13 mouse cellular contexts compared by ENCODE assay signal in the genomic region with DNA sequence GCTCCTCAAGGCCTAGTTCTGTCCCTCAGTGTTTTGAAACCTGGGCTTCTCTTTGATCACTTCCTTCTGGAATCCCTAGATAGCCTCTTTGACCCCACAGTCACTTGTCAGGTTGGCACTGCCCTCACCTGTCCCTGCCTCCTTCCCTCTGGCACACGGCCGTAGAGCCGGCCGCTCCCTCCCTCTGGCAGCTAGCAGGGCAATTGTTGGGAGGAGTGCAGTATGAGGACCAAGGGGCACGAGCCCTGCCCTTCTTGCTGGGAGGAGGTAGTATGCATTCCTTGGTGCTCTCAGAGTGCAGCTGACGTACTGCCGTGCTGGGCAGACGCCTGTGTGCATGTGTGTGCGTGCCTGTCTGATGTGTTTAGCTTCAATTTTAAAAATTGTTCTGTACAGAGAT. TPM values are rescaled to one million over a fixed set of nuclear protein-coding genes. Genes with fewer than 3 reads are reported as not detected.
DNase-seq lines count a peak whose midpoint lies in the region; TF ChIP-seq lines count a peak whose summit lies in the region.
"Had no signal": no experiment of that assay in that cellular context is flagged by ENCODE, and none has a peak within 500 bp of the region (broad histone marks: within the 10 kb centered on the region; RNA-seq: fewer than 3 reads in every experiment).

No protein-coding gene starts in this region.

- H3K4me3 ChIP-seq in left cerebral cortex, adult 2 months, result no peak overlapping the region

- intact Hi-C loops in left cerebral cortex, adult 2 months (cut with DNase I), result no loop called here

- 33% methylated on average over 9 of the region's 9 CpGs for WGBS in large intestine, adult 2 months

- H3K27ac ChIP-seq in left cerebral cortex, adult 2 months, result peak overlapping the region; percentile 79
- H3K27ac ChIP-seq: macrophage had no signal

- no peak for TF ChIP-seq CTCF in left cerebral cortex, adult 2 months (IDR thresholded peaks at IDR 0.05)

- DNase-seq in left cerebral cortex, adult 2 months (ENCODE audit: extremely low spot score in 1 of 2, low spot score in 2 of 2), result no peak
- DNase-seq in left cerebral cortex, adult 9 months (ENCODE audit: low spot score in 2 of 2), result no peak
- DNase-seq in cerebellum, adult 9-10 months, result peak; percentile 65
- DNase-seq in large intestine, adult 2 months (ENCODE audit: low read depth, low spot score), result peak; percentile 73
- DNase-seq in lung, postnatal 4 days, result peak; percentile 72 to 89
- no peak for DNase-seq in frontal cortex, postnatal 36 days (ENCODE audit: low spot score in 2 of 2)
- DNase-seq in thymus, postnatal 0 days (ENCODE audit: low spot score), result no peak
- no peak for DNase-seq in right cerebral cortex, adult 18-20 months
- DNase-seq: gastrocnemius, postnatal 25 days; kidney, postnatal 25 days; spleen, adult 18-20 months; thymus, adult 18-20 months had no signal

RNA-seq across cellular contexts. Expression of gene Unc13d, which starts 17.2 kb away (rescaled TPM):
- 1 to 10 TPM; 1.5 to 2.0 TPM for total RNA-seq in left cerebral cortex, adult 2 months (2021)
- polyA plus RNA-seq in large intestine, adult 2 months (2012; rRNA removed), result 8.0 and 8.6 TPM in 2 replicates
- 32.4 and 34.7 TPM in 2 replicates for polyA plus RNA-seq in thymus, postnatal 0 days (2015; fragmentation: Nextera tagmentation; extraction: Ambion mirVana)

RNA-seq across cellular contexts. Expression of gene Wbp2, which starts 26.2 kb away (rescaled TPM):
- 100 to 1,000 TPM; 387 to 414 TPM for total RNA-seq in left cerebral cortex, adult 2 months (2021)
- polyA plus RNA-seq in large intestine, adult 2 months (2012; rRNA removed), result 166 and 197 TPM in 2 replicates
- 75.1 and 97.4 TPM in 2 replicates for polyA plus RNA-seq in thymus, postnatal 0 days (2015; fragmentation: Nextera tagmentation; extraction: Ambion mirVana)

RNA-seq across cellular contexts. Expression of gene Unk, which starts 30.5 kb away (rescaled TPM):
- total RNA-seq in left cerebral cortex, adult 2 months (2021), result 10 to 100 TPM; 22.7 to 24.6 TPM
- polyA plus RNA-seq in large intestine, adult 2 months (2012; rRNA removed), result 18.8 and 26.0 TPM in 2 replicates
- 20.5 and 22.9 TPM in 2 replicates for polyA plus RNA-seq in thymus, postnatal 0 days (2015; fragmentation: Nextera tagmentation; extraction: Ambion mirVana)

RNA-seq across cellular contexts. Expression of gene H3f3b, which starts 32.8 kb away (rescaled TPM):
- 100 to 1,000 TPM; 247 to 254 TPM for total RNA-seq in left cerebral cortex, adult 2 months (2021)
- 265 and 273 TPM in 2 replicates for polyA plus RNA-seq in large intestine, adult 2 months (2012; rRNA removed)
- 2,823 and 2,911 TPM in 2 replicates for polyA plus RNA-seq in thymus, postnatal 0 days (2015; fragmentation: Nextera tagmentation; extraction: Ambion mirVana)

RNA-seq across cellular contexts. Expression of gene Galk1, which starts 48.1 kb away (rescaled TPM):
- 10 to 100 TPM; 13.3 to 13.9 TPM for total RNA-seq in left cerebral cortex, adult 2 months (2021)
- 26.3 and 32.0 TPM in 2 replicates for polyA plus RNA-seq in large intestine, adult 2 months (2012; rRNA removed)
- 182 and 188 TPM in 2 replicates for polyA plus RNA-seq in thymus, postnatal 0 days (2015; fragmentation: Nextera tagmentation; extraction: Ambion mirVana)

Comparison
In these comparisons a context has a peak if more than half of its experiments do, and no peak if none do; other contexts are left out.
1. DNase-seq: peak in cerebellum, adult 9-10 months (single experiment), large intestine, adult 2 months (single experiment) and lung, postnatal 4 days (2 of 2); none in left cerebral cortex, adult 2 months (0 of 2), left cerebral cortex, adult 9 months (0 of 2), frontal cortex, postnatal 36 days (0 of 2), thymus, postnatal 0 days (single experiment) and right cerebral cortex, adult 18-20 months (single experiment).